Mouse (Mus musculus) myocyte (in vitro differentiated cells): ENCODE data around the gene Raver1. TPM values are rescaled to one million over a fixed set of nuclear protein-coding genes. Genes with fewer than 3 reads are reported as not detected.

Experiments
- H3K27me3 ChIP-seq: one replicate; pipeline ENCODE4 v1.6.1; 2011; ENCODE audit not compliant: control insufficient read depth, insufficient read depth, insufficient read length
- H3K36me3 ChIP-seq: one replicate; pipeline ENCODE4 v1.6.1; 2011; ENCODE audit not compliant: control insufficient read depth, insufficient read depth
- H3K4me2 ChIP-seq: one replicate; pipeline ENCODE4 v1.6.1; 2011; ENCODE audit warnings: low read depth, control low read depth
- H3K4me3 ChIP-seq: one replicate; pipeline ENCODE4 v1.5.1; 2011; ENCODE audit warnings: mild to moderate bottlenecking, control low read depth, moderate library complexity
- H3K79me2 ChIP-seq: one replicate; pipeline ENCODE4 v1.6.1; 2011; ENCODE audit not compliant: control insufficient read depth, insufficient read depth
- H3ac ChIP-seq: one replicate; pipeline ENCODE4 v1.6.1; 2011; ENCODE audit not compliant: control insufficient read depth, insufficient read length
- CEBPB ChIP-seq: IDR thresholded peaks from 2 replicates; pipeline ENCODE4 v1.6.1; 2011; ENCODE audit warnings: mild to moderate bottlenecking, moderate library complexity; ENCODE audit not compliant: poor library complexity, insufficient read depth, severe bottlenecking
- E2F4 ChIP-seq: IDR thresholded peaks from one replicate; pipeline ENCODE4 v1.6.1; 2011; ENCODE audit warnings: mild to moderate bottlenecking, control low read depth, moderate library complexity; ENCODE audit not compliant: insufficient read depth
- MAX ChIP-seq: IDR thresholded peaks from one replicate; pipeline ENCODE4 v1.6.1; 2011; ENCODE audit warnings: low read depth, mild to moderate bottlenecking, control low read depth
- MYOD1 ChIP-seq, 3 experiments: IDR thresholded peaks; one replicate each; pipeline ENCODE4 v1.6.1; 2011; ENCODE audit warnings: control low read depth in 2 of 3, low read depth in 2 of 3, mild to moderate bottlenecking in 2 of 3, moderate library complexity in 1 of 3; ENCODE audit not compliant: insufficient read length in 2 of 3, control insufficient read depth in 1 of 3
- MYOG ChIP-seq, 3 experiments: IDR thresholded peaks; one replicate each; pipeline ENCODE4 v1.6.1; 2011; ENCODE audit warnings: control low read depth in 2 of 3, low read depth in 2 of 3, mild to moderate bottlenecking in 2 of 3; ENCODE audit not compliant: insufficient read length in 2 of 3, control insufficient read depth in 1 of 3, insufficient read depth in 1 of 3
- POLR2A ChIP-seq: IDR thresholded peaks from one replicate; pipeline ENCODE4 v1.6.1; 2011; ENCODE audit warnings: low read depth, mild to moderate bottlenecking, control low read depth, moderate library complexity; ENCODE audit not compliant: insufficient read length
- POLR2AphosphoS2 ChIP-seq: IDR thresholded peaks from one replicate; pipeline ENCODE4 v1.6.1; 2011; ENCODE audit warnings: low read depth, control low read depth; ENCODE audit not compliant: insufficient read length
- REST ChIP-seq: IDR thresholded peaks from one replicate; pipeline ENCODE4 v1.6.1; 2011; ENCODE audit warnings: mild to moderate bottlenecking, control low read depth, moderate library complexity; ENCODE audit not compliant: insufficient read depth, insufficient read length
- SRF ChIP-seq: IDR thresholded peaks from one replicate; pipeline ENCODE4 v1.6.1; 2011; ENCODE audit warnings: low read depth; ENCODE audit not compliant: control insufficient read depth, insufficient read length
- TCF12 ChIP-seq: IDR thresholded peaks from one replicate; pipeline ENCODE4 v1.6.1; 2011; ENCODE audit warnings: mild to moderate bottlenecking, control low read depth; ENCODE audit not compliant: poor library complexity, insufficient read depth, severe bottlenecking
- TCF3 ChIP-seq: IDR thresholded peaks from one replicate; pipeline ENCODE4 v1.6.1; 2011; ENCODE audit warnings: low read depth, control low read depth; ENCODE audit not compliant: insufficient read length
- USF1 ChIP-seq: IDR thresholded peaks from one replicate; pipeline ENCODE4 v1.6.1; 2011; ENCODE audit warnings: low read depth, mild to moderate bottlenecking, control low read depth, moderate library complexity
- polyA plus RNA-seq: library from polyadenylated mRNA; unstranded; fragments of >200 nt; fragmentation: generic; extraction: Trizol; gene quantifications from one replicate; pipeline ENCODE4 v1.2.1, GENCODE M21; 2012; ENCODE audit warnings: missing spikeins

Raver1 gene
- polyA plus RNA-seq, 1 experiment: 24.6 TPM

DNA sequence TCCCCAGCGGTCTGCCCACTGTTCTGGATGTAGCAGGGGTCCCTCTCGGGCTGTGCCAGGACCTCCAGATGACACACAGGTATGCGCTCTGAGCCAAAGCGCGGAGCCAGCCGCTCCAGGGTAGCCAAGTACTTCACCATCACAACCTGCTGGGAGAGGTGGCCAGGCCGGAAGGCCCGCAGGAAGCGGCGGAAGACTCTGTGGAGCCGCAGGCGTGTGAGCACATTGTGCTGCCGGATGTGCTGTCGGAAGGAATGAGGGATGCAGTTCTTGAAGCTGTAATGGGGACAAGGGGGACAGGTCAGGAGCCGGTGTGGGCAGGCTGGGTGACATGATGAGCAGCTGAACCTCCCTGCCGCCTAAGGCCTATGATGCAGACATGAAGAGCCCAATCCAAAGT lies 29.7 kb upstream of the Raver1 start:
- H3K79me2 ChIP-seq: no peaks in the 10 kb centered on the region
- H3K27me3 ChIP-seq: no peaks in the 10 kb centered on the region
- no peak overlapping the region for H3ac ChIP-seq
- no peak overlapping the region for H3K4me2 ChIP-seq
- peaks cover 6% of the 10 kb centered on the region for H3K36me3 ChIP-seq
- TF ChIP-seq TCF3 (no peak), REST (no peak), MYOG (IDR thresholded peaks at IDR 0.05; ENCODE audit: control insufficient read depth in 1 of 3, insufficient read depth in 1 of 3, insufficient read length in 2 of 3, low read depth in 2 of 3) (no peak), MAX (no peak), POLR2A (no peak)
- H3K4me3 ChIP-seq: no peak overlapping the region

DNA sequence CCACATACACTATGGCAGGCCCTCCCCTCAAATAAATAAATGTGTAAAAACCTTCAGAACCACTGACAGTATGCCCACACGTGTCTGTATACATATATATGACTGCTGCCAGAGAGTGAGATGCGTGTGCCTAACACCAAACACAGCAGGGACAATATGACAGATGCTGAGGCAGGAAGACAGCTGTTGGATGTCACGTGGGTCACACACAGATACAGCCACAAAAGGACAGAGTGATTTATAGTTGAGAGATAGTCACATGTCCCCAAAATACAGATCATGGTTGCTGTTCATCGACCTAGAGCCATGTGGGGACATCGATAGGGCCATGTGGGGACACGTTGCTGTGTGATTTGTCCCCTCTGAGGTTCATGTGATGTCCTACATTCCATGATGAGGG lies 25.3 kb upstream of the Raver1 start:
- Histone ChIP-seq H3K79me2 (no peaks in the 10 kb centered on the region), H3K4me3 (no peak overlapping the region), H3K4me2 (no peak overlapping the region), H3K27me3 (no peaks in the 10 kb centered on the region), H3ac (no peak overlapping the region), H3K36me3 (no peaks in the 10 kb centered on the region)
- TF ChIP-seq MYOD1 (IDR thresholded peaks at IDR 0.05; ENCODE audit: control insufficient read depth in 1 of 3, insufficient read length in 2 of 3, low read depth in 2 of 3): peak in 2 of 3 experiments; percentile 60
- no peak for TF ChIP-seq TCF3
- TF ChIP-seq MAX: no peak
- peak; percentile 16 for TF ChIP-seq USF1
- no peak for TF ChIP-seq POLR2AphosphoS2

DNA sequence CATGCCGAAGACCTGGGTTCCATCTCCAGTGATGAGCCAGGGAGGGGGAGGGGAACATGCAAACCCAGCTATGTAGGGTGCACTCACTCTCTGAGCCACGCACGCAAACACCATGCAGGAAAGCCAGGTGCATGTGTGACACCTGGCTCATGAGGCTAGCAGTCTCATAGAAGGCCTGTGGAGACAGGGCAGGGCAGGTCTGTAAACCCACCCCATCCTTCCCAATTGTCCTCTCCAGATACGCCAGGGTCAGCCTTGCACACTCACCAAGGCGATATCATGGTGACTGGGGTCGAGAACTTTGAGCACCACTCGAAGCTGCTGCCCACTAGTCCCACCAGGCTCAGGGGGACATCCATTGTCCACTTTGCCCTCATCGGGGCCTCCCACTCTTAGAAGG lies 23.3 kb upstream of the Raver1 start:
- Histone ChIP-seq H3K36me3 (no peaks in the 10 kb centered on the region), H3K4me2 (no peak overlapping the region), H3K4me3 (no peak overlapping the region), H3ac (no peak overlapping the region), H3K27me3 (no peaks in the 10 kb centered on the region), H3K79me2 (no peaks in the 10 kb centered on the region)
- TF ChIP-seq REST (no peak), POLR2A (no peak), TCF12 (no peak), POLR2AphosphoS2 (no peak), E2F4 (no peak), MYOD1 (IDR thresholded peaks at IDR 0.05; ENCODE audit: control insufficient read depth in 1 of 3, insufficient read length in 2 of 3, low read depth in 2 of 3) (no peak), MYOG (IDR thresholded peaks at IDR 0.05; ENCODE audit: control insufficient read depth in 1 of 3, insufficient read depth in 1 of 3, insufficient read length in 2 of 3, low read depth in 2 of 3) (no peak), USF1 (no peak), CEBPB (no peak), MAX (no peak), TCF3 (no peak), SRF (no peak)

DNA sequence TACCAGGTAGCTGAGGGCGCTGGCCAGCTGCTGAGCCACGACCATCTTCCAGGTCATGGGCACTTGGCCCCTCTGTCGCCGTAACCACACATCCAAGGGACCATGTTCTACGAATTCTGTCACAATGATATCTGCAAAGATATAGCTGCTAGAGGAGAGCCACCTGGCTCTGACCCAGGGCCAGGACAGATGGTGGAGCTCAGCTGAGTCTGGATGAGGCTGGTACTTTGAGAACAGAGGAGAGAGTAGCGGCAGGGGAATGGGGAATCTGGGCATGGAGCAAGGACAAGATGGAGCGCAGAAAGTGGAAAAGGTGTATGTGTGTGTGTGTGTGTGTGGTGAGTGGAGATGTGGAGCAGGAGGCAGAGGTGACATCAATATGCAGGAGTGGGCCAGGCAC lies 22.4 kb upstream of the Raver1 start:
- Histone ChIP-seq H3K36me3 (no peaks in the 10 kb centered on the region), H3K79me2 (no peaks in the 10 kb centered on the region), H3K4me2 (no peak overlapping the region), H3K4me3 (no peak overlapping the region), H3K27me3 (no peaks in the 10 kb centered on the region), H3ac (no peak overlapping the region)
- TF ChIP-seq MYOG (IDR thresholded peaks at IDR 0.05; ENCODE audit: control insufficient read depth in 1 of 3, insufficient read depth in 1 of 3, insufficient read length in 2 of 3, low read depth in 2 of 3) (no peak), TCF3 (no peak), POLR2AphosphoS2 (no peak), E2F4 (no peak), CEBPB (no peak)

DNA sequence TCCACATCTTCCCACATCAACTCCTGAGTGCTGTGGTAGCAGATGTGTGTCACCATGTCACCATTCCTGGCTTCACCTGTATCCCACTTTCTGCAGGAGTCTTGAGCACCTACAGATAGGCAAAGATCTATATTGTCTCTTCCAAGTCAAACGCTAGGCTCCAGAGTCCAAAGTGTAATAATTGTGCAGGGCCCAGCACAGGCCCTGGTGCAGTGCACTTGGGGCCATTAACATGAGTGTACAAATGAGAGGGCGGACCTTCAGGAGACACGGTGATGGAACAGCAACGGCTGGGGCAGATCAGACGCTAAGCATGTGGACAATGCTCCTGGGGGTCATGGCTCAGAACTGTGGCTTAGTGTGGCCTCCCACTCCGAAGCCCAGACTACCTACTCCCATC lies 21.9 kb upstream of the Raver1 start:
- TF ChIP-seq REST (no peak), POLR2AphosphoS2 (no peak), POLR2A (no peak), MYOG (IDR thresholded peaks at IDR 0.05; ENCODE audit: control insufficient read depth in 1 of 3, insufficient read depth in 1 of 3, insufficient read length in 2 of 3, low read depth in 2 of 3) (no peak), TCF12 (no peak), CEBPB (no peak), MAX (no peak), TCF3 (no peak), MYOD1 (IDR thresholded peaks at IDR 0.05; ENCODE audit: control insufficient read depth in 1 of 3, insufficient read length in 2 of 3, low read depth in 2 of 3) (no peak), SRF (no peak), E2F4 (no peak), USF1 (no peak)
- Histone ChIP-seq H3K36me3 (no peaks in the 10 kb centered on the region), H3K4me2 (no peak overlapping the region), H3K79me2 (no peaks in the 10 kb centered on the region), H3ac (no peak overlapping the region), H3K4me3 (no peak overlapping the region), H3K27me3 (no peaks in the 10 kb centered on the region)
